In genomic region chr6:87219061-87219992, GRCm38 (mm10) we compare ENCODE assay signal across 18 mouse cellular contexts.
A peak's percentile ranks its signal among the peaks of the same experiment; 100 is the strongest.
DNase-seq lines count a peak whose midpoint lies in the region; ATAC-seq and TF ChIP-seq lines count a peak whose summit lies in the region.
"Had no signal": no experiment of that assay in that cellular context is flagged by ENCODE, and none has a peak within 500 bp of the region (broad histone marks: within the 10 kb centered on the region; RNA-seq: fewer than 3 reads in every experiment).

No protein-coding gene starts in this region.

- no peaks in the 10 kb centered on the region for H3K27me3 ChIP-seq in lung, embryonic 16.5 days (ENCODE audit: control insufficient read depth, insufficient read depth, low read depth, low read length)
- 0 out of 2 replicates have a peak, but pooled peaks cover 6% of the 10 kb centered on the region for H3K27me3 ChIP-seq in liver, embryonic 12.5 days (replicated peaks)
- H3K27me3 ChIP-seq: forebrain, embryonic 12.5 days; hindbrain, embryonic 15.5 days had no signal

- H3K4me1 ChIP-seq in lung, embryonic 16.5 days (replicated peaks; ENCODE audit: control insufficient read depth, insufficient read depth, low read length), result peaks cover 31% of the 10 kb centered on the region
- peaks cover 29% of the 10 kb centered on the region for H3K4me1 ChIP-seq in embryonic fibroblast, embryonic 13.5 days (ENCODE audit: control insufficient read depth, insufficient read depth, low read length)
- H3K4me1 ChIP-seq in liver, embryonic 12.5 days, result no peaks in the 10 kb centered on the region
- H3K4me1 ChIP-seq: forebrain, embryonic 12.5 days; hindbrain, embryonic 15.5 days had no signal

- TF ChIP-seq CTCF in embryonic fibroblast, embryonic 13.5 days (IDR thresholded peaks at IDR 0.05; ENCODE audit: borderline replicate concordance, insufficient read depth, low read length), result no peak

- H3K4me2 ChIP-seq in lung, embryonic 16.5 days (ENCODE audit: low read depth, low read length), result no peak overlapping the region
- no peak overlapping the region for H3K4me2 ChIP-seq in liver, embryonic 12.5 days
- H3K4me2 ChIP-seq: forebrain, embryonic 12.5 days; hindbrain, embryonic 15.5 days had no signal

- no peaks in the 10 kb centered on the region for H3K9me3 ChIP-seq in lung, embryonic 16.5 days (ENCODE audit: control insufficient read depth, low read length)
- H3K9me3 ChIP-seq in liver, embryonic 12.5 days (replicated peaks), result no peaks in the 10 kb centered on the region
- H3K9me3 ChIP-seq: forebrain, embryonic 12.5 days; heart, embryonic 10.5 days; hindbrain, embryonic 15.5 days; megakaryocyte, embryonic 14.5 days had no signal

- no peak overlapping the region for H3K4me3 ChIP-seq in lung, embryonic 16.5 days (ENCODE audit: low read length)
- no peak overlapping the region for H3K4me3 ChIP-seq in embryonic fibroblast, embryonic 13.5 days (ENCODE audit: insufficient read depth, low read length)
- no peak overlapping the region for H3K4me3 ChIP-seq in liver, embryonic 12.5 days
- H3K4me3 ChIP-seq: forebrain, embryonic 12.5 days; heart, embryonic 10.5 days; hindbrain, embryonic 15.5 days; megakaryocyte, embryonic 14.5 days had no signal

- ATAC-seq in lung, embryonic 16.5 days (ENCODE audit: low read depth), result no peak
- no peak for ATAC-seq in liver, embryonic 12.5 days
- ATAC-seq in granulocyte monocyte progenitor cell, adult 5-6 weeks (replicated peaks; ENCODE audit: poor library complexity, severe bottlenecking), result no peak

- 56% methylated on average over 13 of the region's 13 CpGs for WGBS in lung, embryonic 16.5 days
- WGBS in liver, embryonic 12.5 days (ENCODE audit: insufficient replicate concordance), result 63% methylated on average over 13 of the region's 13 CpGs

- no peak for DNase-seq in lung, postnatal 25 days (ENCODE audit: low spot score)
- peak; percentile 71 for DNase-seq in NIH3T3 (ENCODE audit: low read depth)
- DNase-seq in mesoderm, embryonic 11.5 days (ENCODE audit: low read depth, low spot score), result peak; percentile 66
- no peak for DNase-seq in cerebellum, postnatal 25 days
- DNase-seq: cerebellum, postnatal 14 days; heart, postnatal 14 days; kidney, adult 18-20 months; right cerebral cortex, postnatal 14 days; thymus, postnatal 36 days had no signal

- H3K27ac ChIP-seq in lung, embryonic 16.5 days (ENCODE audit: low read length), result peak overlapping the region; percentile 13; the same call in 1 of the 2 replicates
- peak overlapping the region; percentile 76 for H3K27ac ChIP-seq in embryonic fibroblast, embryonic 13.5 days (ENCODE audit: insufficient read depth, low read length)
- H3K27ac ChIP-seq in liver, embryonic 12.5 days, result no peak overlapping the region
- H3K27ac ChIP-seq: forebrain, embryonic 12.5 days; heart, embryonic 10.5 days; hindbrain, embryonic 15.5 days; liver, embryonic 14.5 days had no signal

- no peaks in the 10 kb centered on the region for H3K36me3 ChIP-seq in lung, embryonic 16.5 days (ENCODE audit: control insufficient read depth, insufficient read depth, low read length)
- H3K36me3 ChIP-seq in liver, embryonic 12.5 days, result no peaks in the 10 kb centered on the region
- H3K36me3 ChIP-seq: forebrain, embryonic 12.5 days; heart, embryonic 10.5 days; hindbrain, embryonic 15.5 days had no signal

- H3K9ac ChIP-seq in lung, embryonic 16.5 days (ENCODE audit: low read length), result no peak overlapping the region
- H3K9ac ChIP-seq in liver, embryonic 12.5 days, result no peak overlapping the region
- H3K9ac ChIP-seq: forebrain, embryonic 12.5 days; hindbrain, embryonic 15.5 days; liver, embryonic 14.5 days had no signal

- no peak for TF ChIP-seq POLR2A in embryonic fibroblast, embryonic 13.5 days (IDR thresholded peaks at IDR 0.05; ENCODE audit: low read depth, low read length)

Comparison
In these comparisons a context has a peak if more than half of its experiments do, and no peak if none do; other contexts are left out.
1. DNase-seq: peak in NIH3T3 (single experiment) and mesoderm, embryonic 11.5 days (single experiment); none in lung, postnatal 25 days (single experiment) and cerebellum, postnatal 25 days (0 of 2).